Mouse (Mus musculus): ENCODE data around the gene Lipc. TPM values are rescaled to one million over a fixed set of nuclear protein-coding genes. Genes with fewer than 3 reads are reported as not detected.

Lipc gene
- total RNA-seq (2017) = 0.61 TPM in 1 of 2 replicates, not detected in the other

DNA sequence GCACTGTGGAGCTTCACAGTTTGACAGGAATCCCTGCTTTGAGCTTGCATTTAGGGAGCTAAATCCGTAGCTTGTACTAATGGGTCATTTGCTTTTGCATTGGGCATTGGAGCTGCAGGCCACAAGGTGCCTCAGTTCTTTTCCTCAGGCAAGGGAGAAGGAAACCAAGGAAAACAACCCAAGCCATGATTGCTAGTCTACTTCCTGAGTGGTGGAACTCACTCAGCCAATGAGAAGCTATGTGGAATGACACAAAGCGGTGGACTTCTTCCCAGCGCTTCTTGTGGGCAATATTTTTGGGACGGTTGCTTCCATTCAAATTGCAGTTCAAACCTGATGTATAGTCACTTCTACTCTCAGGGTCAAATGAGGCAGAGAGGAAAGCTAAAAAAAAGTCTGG, at the start of gene Lipc:
TSS of gene Lipc (minus strand) at position 101 of the 400 bp plus-strand sequence.
- ATAC-seq (ENCODE audit: extremely low read depth, insufficient number of reproducible peaks, low FRiP score, poor library complexity, severe bottlenecking) = no peak

DNA sequence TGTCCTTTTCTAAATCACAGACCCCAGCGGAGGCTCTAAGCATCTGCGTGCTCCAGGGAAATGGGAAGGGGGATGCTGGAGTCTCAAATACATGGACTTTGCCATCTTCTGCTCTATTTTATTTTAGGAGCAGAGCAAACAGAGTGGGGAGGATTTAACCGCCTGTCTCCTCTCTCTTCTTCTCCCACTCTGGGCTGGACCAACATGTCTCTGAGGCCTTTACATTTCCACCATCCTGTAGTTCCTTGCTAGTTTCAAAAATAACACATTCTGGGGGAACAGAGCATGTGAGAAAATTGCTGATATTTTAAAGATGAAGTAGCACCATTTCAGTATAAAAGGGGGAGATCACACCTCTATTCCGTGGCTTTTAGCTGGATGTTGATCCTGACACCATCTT, 47.1 kb upstream of the Lipc start:
- ATAC-seq (ENCODE audit: extremely low read depth, insufficient number of reproducible peaks, low FRiP score, poor library complexity, severe bottlenecking) = no peak

DNA sequence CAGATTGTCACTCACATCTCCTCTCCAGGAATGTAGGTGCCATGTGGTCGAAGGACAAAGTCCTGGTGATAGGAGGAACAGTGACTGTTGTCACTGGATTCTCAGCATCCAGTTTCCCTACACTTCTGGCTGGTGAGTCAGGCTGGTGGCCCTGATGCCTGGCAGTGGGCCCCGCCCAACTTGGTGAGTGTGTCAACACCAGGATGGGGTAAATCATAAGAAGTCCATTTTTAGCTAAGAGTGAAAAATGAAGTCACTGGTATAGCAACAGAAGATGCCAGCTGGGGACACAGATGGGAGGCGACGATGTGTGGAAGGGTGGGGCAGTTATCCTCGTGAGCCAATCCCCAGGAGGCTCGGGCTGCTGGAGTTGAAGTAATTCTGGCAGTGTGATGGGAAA, 46.7 kb upstream of the Lipc start:
- no peak for ATAC-seq (ENCODE audit: extremely low read depth, insufficient number of reproducible peaks, low FRiP score, poor library complexity, severe bottlenecking)

DNA sequence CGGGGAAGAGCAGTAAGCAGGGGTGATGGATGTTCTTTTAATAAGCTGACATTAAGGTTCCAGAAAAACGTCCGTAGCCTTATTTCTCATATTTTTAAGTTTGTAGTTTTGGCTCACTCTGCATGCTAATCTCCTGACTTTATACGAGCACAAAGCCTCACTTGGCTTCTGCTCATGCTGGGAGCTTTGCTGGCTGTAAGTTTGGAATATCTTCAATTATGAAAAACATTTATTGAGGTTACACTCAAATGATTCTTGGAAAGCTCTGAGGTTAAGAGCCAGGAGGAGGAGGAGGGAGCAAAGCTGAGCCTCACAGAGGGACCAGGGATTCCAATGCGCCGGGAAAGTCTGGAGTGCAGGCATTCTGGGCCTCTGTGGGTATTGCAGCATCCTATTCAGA, 41.3 kb upstream of the Lipc start:
- no peak for ATAC-seq (ENCODE audit: extremely low read depth, insufficient number of reproducible peaks, low FRiP score, poor library complexity, severe bottlenecking)

DNA sequence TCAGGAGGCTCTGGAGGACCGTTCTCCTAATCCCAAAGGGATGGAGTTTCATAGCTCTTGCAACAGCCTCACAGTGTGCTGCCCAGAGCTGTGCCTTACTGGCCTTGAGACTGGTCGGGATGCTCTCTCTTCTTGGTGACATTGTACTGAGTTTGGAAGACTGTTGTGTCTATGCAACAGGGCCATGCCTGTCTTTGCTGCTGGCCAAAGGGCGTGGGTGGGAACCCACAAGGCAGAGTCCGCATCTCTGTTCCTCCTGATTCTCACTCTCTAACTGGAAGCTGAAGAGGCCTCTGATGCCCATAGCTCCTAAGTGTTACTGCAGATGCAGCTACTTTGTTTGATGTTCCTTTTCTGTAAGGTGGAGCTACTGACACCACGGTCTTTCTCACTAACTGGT, 39.4 kb upstream of the Lipc start:
- ATAC-seq (ENCODE audit: extremely low read depth, insufficient number of reproducible peaks, low FRiP score, poor library complexity, severe bottlenecking) = no peak

DNA sequence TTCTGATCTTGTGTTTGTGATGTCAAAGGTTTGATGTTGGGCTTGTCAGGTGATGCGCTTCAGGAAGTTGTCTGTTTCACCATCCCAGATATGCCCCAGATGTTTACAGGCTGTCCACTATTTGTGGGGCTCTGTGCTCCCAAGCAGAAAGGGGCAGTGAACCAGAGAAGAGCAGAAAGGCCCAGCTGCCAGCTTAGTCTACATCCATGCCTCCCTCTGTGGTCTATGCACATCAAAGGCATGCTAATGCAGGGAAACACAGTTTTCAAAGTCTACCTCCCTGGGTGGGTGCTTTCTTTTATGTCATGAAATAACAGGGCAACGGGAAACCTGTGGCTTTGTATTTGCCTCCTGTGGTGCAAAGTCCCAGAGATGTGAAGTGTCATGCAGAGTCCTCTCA, 35.2 kb upstream of the Lipc start:
- no peak for ATAC-seq (ENCODE audit: extremely low read depth, insufficient number of reproducible peaks, low FRiP score, poor library complexity, severe bottlenecking)

DNA sequence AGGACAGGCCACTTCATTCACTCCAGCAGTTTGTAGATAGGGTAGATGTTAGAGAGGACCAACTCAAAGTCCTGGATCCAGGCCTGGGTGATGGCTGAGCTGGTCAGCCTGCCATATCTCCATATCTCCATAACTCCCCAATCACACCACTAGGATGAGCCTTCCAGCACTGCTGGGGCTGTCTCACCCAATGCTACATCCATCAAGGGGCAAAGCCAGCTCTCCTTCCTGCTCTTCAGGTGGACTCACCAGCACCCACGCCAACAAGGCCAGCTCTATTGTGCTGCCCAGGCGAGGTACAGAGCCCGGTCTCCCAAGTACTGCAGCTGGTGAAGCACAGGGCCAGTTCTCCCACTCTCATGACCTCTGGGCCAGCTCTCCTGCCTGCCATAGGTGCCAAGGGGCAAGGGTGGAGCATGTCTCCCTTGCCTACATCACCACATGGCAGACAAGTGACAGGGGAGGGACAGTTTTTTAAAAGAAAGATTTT, 31.0 kb upstream of the Lipc start:
- no peak for ATAC-seq (ENCODE audit: extremely low read depth, insufficient number of reproducible peaks, low FRiP score, poor library complexity, severe bottlenecking)

DNA sequence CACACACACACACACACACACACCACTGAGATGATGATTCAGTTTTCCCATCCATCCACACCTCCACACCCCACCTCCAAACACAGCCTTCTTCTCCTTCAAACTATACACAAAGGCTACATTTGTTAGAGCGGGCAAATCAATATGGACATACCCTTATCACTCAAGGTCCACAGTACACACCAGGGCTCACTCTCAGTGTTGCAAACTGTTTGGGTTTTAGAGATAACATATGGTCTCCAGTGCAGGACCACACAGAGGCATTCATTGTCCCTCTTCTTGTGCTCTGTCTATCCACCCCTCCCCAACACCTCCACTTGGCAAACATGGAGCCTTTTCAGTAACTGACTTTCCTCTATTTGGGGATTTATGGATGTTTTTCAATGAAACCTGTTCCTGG, 29.7 kb upstream of the Lipc start:
- no peak for ATAC-seq (ENCODE audit: extremely low read depth, insufficient number of reproducible peaks, low FRiP score, poor library complexity, severe bottlenecking)

DNA sequence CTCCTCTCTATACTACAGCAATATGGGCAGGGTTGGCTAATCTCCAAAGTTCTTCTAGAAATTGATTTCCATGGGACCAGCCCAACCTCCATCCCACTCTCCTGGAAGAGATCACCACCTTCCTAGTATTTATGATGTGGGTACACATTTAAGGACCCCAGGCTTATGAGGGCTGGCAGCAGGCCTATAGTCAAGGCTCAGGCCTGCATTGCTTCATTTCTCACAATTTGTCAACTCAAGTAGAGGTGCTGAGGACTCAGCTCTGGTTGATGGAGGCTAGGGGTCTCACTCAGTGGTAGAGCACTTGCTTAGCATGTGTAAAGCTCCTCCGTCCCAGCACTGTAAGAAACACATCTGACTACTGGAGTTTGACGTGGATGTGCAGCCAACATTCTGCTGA, 27.6 kb upstream of the Lipc start:
- no peak for ATAC-seq (ENCODE audit: extremely low read depth, insufficient number of reproducible peaks, low FRiP score, poor library complexity, severe bottlenecking)

DNA sequence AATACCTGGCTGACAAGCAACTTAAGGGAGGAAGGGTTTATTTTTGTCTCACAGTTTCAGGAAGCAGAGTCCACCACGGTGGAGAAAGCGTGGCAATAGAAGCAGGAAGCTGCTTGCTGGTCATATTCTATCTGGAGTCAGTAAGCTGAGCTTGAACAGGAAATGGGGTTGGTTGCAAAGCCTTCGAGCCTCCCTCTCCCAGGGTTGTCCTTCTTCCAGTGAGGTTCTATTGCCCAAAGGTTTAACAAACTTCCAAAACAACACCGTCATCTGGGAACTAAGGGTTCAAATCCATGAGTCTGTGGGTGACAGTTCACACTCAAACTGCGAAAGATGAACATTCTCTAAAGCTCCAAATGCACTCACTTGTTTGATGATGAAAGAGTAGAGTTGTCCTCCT, 27.1 kb upstream of the Lipc start:
- ATAC-seq (ENCODE audit: extremely low read depth, insufficient number of reproducible peaks, low FRiP score, poor library complexity, severe bottlenecking) = no peak

DNA sequence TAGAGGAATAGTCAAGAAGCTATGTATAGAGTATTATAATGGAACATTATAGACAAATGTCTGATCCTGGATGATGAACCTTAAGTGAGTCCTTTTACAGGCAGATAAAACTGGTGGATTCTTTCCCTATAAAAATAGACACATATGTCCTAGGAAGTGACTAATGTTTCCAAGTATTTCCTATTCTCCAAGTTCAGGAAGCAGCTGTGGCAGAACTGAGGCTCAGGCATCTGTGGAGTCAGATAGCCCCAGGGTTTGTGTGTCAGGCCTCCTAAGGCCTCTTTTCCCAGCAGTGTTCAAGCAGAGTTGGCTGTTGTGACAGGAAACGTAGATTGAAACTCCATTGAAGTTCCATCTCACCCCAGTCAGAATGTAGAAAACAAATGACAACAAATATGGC, 25.4 kb upstream of the Lipc start:
- no peak for ATAC-seq (ENCODE audit: extremely low read depth, insufficient number of reproducible peaks, low FRiP score, poor library complexity, severe bottlenecking)

DNA sequence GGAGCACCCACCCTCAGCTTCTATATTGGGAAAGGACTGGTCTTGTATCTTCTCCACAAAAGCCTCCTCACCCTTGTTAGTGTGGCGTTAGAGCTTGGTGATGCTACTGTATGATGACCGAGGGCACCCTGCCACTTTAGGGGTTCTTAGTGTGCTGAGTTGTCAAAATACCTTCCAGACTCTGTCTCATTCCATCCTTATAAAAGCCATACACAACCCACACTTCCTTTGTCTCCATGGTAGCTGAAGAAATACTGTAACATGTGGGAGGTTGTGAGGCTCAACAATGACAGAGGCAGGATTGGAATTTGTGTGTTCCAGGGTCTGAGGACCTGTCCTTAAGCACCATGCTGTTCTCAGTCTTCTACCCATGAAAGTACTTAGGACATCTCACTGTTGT, 23.9 kb upstream of the Lipc start:
- ATAC-seq (ENCODE audit: extremely low read depth, insufficient number of reproducible peaks, low FRiP score, poor library complexity, severe bottlenecking) = no peak

DNA sequence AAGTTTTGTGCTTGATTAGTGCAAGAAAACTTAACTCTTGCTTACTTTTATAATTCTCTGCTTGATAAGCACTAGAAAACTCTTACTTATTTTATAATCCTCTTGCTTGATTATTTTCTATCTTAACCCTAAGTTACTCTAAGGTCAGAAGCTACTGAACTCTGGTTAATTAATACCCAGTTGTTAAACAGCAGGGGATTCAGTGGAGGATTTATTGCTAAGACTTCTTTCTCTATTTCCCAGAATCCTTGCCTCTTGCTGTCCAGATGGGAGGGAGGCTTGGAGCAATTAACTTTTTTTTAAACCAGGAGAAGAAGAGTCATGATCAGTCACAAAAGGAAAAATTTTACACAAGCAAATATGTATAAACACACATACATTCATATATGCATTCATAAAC, 21.3 kb upstream of the Lipc start:
- no peak for ATAC-seq (ENCODE audit: extremely low read depth, insufficient number of reproducible peaks, low FRiP score, poor library complexity, severe bottlenecking)

DNA sequence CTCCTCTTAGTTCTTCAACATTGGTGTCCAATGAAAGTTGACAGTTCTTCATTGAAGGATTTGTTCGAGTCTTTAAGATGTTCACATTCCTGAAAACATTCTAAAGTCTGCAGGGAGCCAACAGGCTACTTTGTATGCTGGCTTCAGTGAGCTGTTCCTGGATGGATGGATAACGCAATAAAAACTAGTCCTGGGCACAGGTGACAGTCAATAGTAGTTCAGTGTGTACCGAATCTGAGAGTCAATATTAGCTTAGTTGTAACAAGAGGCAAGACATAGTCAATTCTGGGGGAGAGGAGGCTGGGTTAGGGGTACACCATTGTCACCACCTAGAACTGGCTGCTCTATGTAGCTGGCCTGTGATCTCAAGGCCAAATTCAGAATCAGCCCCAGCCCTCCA, 17.2 kb upstream of the Lipc start:
- no peak for ATAC-seq (ENCODE audit: extremely low read depth, insufficient number of reproducible peaks, low FRiP score, poor library complexity, severe bottlenecking)

DNA sequence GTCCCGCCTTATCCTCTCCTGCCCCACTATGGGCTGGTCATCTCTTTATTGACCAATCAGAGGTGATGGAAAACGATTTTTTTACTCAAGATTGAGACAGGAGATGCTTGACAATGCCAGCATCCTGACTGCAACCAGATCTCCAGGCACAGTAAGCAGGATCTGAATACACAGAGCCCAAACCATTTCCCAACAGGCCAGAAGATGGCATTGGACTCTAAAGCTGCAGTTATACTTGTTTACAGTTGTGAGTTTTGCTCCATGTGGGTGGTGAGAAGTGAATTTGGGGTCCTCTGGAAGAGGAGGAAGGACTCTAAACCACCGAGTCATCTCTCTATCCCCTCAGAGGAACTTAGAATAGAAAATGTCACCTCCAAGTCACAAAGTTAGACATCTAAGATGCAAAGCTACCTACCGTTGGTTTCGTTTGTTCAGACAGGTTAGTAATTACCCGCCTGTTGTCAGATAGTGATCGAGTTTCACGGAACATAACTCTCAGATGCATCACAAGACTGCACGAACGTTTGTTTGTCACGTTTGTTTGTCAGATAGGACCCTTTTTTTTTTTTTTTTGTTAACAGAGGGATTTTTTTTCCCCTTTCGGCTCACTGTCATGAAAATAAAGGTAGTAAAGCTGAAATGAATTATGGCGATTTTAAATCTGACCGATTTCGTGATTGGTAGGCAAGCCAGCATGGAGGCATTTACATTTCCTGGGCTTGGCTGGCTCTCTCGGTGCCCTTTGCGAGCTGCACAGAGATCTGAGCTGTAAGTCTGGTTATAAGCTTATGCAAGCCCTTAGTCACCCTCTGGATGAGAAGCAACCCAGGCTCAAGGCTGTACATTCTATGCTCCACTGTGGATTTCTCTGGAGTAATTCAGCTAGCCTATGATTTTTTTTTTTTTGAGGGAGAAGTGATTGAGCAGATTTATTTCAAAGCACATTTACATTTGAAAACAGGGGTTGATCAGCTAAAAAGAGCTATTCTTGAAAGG, 14.3 kb upstream of the Lipc start:
- no peak for ATAC-seq (ENCODE audit: extremely low read depth, insufficient number of reproducible peaks, low FRiP score, poor library complexity, severe bottlenecking)

DNA sequence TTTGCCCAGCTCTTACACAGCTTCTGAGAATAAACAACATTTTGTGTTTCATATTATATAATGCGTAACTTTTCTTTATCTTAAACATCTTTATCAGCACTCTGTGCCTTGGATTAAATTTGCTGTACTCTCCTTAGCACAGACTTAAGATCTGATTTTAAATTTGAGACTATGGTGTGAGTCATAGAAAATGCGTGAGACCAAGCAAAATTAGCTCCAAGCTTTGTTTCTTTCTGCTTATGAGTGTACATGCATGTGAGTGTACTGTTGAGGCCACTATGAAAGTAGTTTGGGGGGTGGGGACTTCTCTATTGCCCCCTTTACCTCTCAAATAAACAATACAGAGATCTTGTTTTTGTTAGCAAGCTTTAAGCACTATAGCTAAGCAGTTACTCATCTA, 13.4 kb upstream of the Lipc start:
- ATAC-seq (ENCODE audit: extremely low read depth, insufficient number of reproducible peaks, low FRiP score, poor library complexity, severe bottlenecking) = no peak

DNA sequence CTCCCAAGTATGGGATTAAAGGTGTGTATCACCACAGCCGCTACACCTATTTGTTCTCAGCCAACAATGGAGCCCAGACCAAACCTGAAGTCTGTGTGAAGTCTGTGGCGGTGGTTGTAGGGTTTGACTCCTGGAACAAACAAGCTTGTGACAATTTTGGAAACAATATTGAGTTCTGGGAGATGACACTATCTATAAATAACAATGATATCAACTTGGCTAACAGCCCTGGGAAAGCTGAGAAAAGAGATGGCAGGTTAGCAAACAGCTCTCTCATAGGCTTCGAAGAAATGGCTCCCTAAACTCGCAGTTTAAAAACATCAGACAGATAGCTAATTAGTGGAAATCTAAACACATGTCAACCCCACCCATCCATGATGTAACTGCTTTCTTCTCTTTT, 13.0 kb upstream of the Lipc start:
- ATAC-seq (ENCODE audit: extremely low read depth, insufficient number of reproducible peaks, low FRiP score, poor library complexity, severe bottlenecking) = no peak

DNA sequence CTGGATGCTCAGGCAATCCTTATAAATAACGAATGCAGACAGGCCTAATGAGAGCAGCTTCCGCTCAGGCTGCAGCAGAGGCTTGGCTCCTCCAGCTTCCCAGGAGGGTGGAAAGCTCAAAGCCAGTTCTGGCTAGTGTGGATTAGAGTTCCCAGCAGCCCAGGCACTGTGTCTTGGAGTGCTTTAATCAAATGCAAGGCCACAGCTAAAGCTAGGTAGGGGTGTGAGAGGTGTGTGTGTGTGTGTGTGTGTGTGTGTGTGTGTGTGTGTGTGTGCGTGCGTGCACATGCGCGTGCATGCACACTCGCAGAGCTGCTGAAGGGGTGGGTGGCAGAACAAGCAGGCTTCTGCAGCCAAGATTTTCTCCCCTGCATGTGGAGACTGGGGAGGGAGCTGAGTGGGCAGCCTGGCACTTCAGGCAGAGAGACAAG, 11.4 kb upstream of the Lipc start:
- no peak for ATAC-seq (ENCODE audit: extremely low read depth, insufficient number of reproducible peaks, low FRiP score, poor library complexity, severe bottlenecking)

DNA sequence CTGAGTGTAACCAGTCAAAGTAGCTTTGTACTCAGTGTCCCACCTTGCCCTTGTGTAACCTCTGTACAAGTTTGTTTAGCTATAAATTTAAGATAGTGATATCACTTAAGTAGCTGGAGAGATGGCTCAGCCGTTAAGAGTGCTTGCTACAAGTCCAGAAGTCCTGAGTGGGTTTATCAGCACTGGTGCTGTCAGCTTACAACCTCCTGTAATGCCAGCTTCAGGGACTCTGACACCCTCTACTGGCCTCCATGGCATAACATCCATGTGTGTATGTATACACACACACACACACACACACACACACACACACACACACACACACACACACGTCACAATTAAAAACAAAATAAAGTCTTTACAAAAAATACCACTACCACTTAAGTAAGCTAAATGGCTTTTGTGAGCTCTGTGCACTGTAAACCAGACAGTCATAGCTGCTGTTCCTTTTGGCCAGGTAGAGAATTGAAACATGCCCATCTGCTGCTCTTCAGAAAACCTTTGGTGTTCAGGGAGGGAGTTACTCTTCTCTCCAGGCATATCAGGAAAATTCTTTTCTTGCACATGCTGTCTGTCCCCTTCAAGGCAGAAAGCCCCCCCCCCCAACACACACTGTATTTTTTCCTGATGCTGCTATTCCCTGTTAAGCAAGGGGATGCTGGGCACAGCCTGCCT, 10.9 kb upstream of the Lipc start:
- no peak for ATAC-seq (ENCODE audit: extremely low read depth, insufficient number of reproducible peaks, low FRiP score, poor library complexity, severe bottlenecking)

DNA sequence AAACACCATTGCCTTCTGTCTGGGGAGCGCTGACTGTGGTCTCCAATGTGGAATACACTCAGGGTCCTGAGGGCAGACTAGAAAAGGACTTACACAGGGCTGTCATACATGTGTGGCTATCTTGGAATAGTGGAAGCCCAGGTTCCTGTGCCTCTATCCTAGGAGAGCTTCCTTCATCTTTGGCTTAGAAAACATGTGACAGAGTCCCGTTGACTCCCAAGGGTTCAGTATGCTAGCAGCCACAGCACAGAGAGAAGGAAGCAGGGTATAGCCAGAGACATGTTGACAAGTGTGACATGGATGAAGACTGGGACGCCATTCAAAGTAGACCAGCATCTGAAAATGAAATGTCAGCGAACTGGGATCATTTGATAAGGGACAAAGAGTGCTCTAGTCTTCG, 8.3 kb upstream of the Lipc start:
- no peak for ATAC-seq (ENCODE audit: extremely low read depth, insufficient number of reproducible peaks, low FRiP score, poor library complexity, severe bottlenecking)

Measured in neutrophil, adult 5-6 weeks (primary cell).